Mouse (Mus musculus): ENCODE data around the gene Patl2. TPM values are rescaled to one million over a fixed set of nuclear protein-coding genes. Genes with fewer than 3 reads are reported as not detected.

Patl2 gene
- total RNA-seq, 2 experiments from 2014 or later: not detected

DNA sequence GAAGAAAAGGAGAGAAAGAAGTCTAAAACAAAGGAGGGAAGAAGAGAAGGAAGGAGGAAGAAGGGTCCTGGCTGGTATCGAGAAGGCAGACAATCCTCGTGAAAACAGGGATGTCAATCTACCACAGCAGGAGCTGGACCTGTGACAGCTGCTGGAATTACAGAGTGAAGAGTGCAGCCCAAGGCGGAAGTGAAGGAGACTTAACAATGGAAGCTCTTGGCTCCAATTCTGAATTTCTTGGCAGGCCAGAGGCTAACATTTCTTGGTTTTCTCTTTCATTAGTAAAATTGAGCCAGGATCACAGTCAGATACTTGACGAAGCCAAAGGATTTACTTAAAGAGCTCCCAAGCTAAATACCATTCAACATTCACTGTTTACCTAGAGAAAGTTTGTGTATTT is 99.5 kb downstream of the Patl2 start:
- no peak for DNase-seq (ENCODE audit: extremely low spot score in 1 of 2, low spot score in 1 of 2)

DNA sequence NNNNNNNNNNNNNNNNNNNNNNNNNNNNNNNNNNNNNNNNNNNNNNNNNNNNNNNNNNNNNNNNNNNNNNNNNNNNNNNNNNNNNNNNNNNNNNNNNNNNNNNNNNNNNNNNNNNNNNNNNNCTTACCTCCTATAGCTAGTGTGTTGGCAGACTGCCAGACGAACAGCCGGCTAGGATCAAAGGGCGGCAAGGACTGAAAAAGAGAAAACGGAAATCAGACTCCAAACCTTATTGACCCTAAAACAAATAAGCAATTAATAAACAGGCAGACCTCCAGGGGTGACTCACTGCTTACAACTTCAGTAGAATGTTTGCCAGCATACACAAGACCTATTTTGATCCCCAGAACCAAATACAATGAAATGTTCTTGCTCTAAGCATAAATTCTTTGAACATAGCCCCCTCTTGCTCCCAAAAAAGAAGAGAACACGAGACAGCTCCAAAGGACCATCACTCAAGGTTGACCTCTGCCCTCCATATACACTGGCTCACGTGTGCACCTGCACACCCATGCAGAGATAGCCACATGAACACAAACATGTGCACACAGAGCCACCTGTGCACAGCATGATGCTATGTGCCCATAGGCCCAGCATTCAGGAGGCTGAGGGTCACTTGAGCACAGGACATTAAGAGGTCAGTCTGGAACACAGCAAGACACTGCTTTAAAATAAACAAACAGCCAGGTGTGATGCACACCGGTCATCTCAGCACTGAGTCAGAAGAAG is 104.1 kb downstream of the Patl2 start:
- no peak for DNase-seq (ENCODE audit: extremely low spot score in 1 of 2, low spot score in 1 of 2)

Other genes with a start within 250 kb of the Patl2 start
- gene Ctdspl2, start 230.2 kb downstream of the Patl2 start, total RNA-seq (2021): 10 to 100 TPM; 33.0 to 33.1 TPM
- gene Mageb3, start 230.1 kb downstream of the Patl2 start, total RNA-seq (2021): under 1 TPM; 0.26 to 0.27 TPM
- gene Eif3j1, start 157.6 kb downstream of the Patl2 start, total RNA-seq (2021): 10 to 100 TPM; 19.1 to 19.8 TPM
- 10 to 100 TPM; 15.4 to 17.1 TPM for gene Spg11, start 67.8 kb downstream of the Patl2 start, total RNA-seq (2021)
- gene B2m, start 38.5 kb downstream of the Patl2 start, total RNA-seq (2021): 100 to 1,000 TPM in 1 of 2 experiments, 10 to 100 TPM in 1; 99.1 to 104 TPM
- not detected for gene Trim69, start 25.5 kb downstream of the Patl2 start, total RNA-seq (2021)
- not detected for gene Terb2, start 83 bp upstream of the Patl2 start, total RNA-seq (2021)
- 10 to 100 TPM; 15.9 to 18.5 TPM for gene Sord, start 48.6 kb upstream of the Patl2 start, total RNA-seq (2021)
- gene Duox2, start 112.3 kb upstream of the Patl2 start, total RNA-seq (2021): under 1 TPM in 1 of 2 experiments, not detected in 1; 0.07 TPM
- not detected for gene Duoxa2, start 112.7 kb upstream of the Patl2 start, total RNA-seq (2021)
- gene Duoxa1, start 127.5 kb upstream of the Patl2 start, total RNA-seq (2021): not detected
- gene Duox1, start 129.5 kb upstream of the Patl2 start, total RNA-seq (2021): not detected
- 10 to 100 TPM; 60.7 to 62.2 TPM for gene Shf, start 183.0 kb upstream of the Patl2 start, total RNA-seq (2021)
- under 1 TPM in 1 of 2 experiments, not detected in 1; 0.12 TPM for gene Slc28a2, start 240.3 kb upstream of the Patl2 start, total RNA-seq (2021)

Data from layer of hippocampus, postnatal 25 days (tissue).